Mouse (Mus musculus) megakaryocyte, embryonic 14.5 days (primary cell): ENCODE measurements at regions not wholly inside any gene's neighbourhood (a gene's known extent, or its start where the extent isn't known, plus 50 kb on each side); places are given as distances from the start of the nearest gene placed in this dataset.

Experiments
- H3K27me3 ChIP-seq: replicated peaks from 2 replicates; pipeline ENCODE3; 2012; ENCODE audit warnings: inconsistent platforms
- H3K36me3 ChIP-seq: replicated peaks from 2 replicates; pipeline ENCODE3; 2012; ENCODE audit warnings: low read length, inconsistent platforms, mixed read lengths
- H3K4me1 ChIP-seq: 2 replicates; pipeline ENCODE4 v1.6.1; 2012; ENCODE audit warnings: inconsistent platforms
- H3K4me3 ChIP-seq: replicated peaks from 2 replicates; pipeline ENCODE3; 2012; ENCODE audit warnings: moderate library complexity, mild to moderate bottlenecking, inconsistent platforms
- H3K9me3 ChIP-seq: 2 replicates; pipeline ENCODE4 v1.6.1; 2012; ENCODE audit warnings: inconsistent platforms
- FLI1 ChIP-seq: IDR thresholded peaks from 2 replicates; pipeline ENCODE4 v1.6.1; 2012; ENCODE audit warnings: low read length, inconsistent platforms, mixed read lengths
- GATA1 ChIP-seq: IDR thresholded peaks from 3 replicates; pipeline ENCODE4 v1.6.1; 2012; ENCODE audit warnings: mixed read lengths, low read length, inconsistent platforms, borderline replicate concordance

DNA sequence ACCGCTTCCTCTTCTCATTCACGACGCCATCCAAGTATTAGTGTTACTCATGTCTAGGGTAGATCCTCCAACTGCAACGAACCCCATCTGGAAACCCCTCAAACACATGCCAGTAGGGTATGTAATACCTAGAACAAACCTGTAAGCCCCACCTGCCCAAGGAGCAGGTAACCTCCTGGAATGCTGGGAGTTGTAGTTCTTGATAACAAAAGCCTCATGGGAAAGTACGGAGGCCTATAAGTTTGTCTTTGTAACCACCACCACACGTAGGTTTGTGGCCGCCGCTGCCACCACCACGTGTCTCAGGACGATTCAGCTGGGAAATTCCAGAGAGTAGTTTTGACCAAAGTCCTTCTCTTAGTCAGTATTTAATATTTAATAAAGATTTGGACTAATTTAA, 107.4 kb upstream of the Unc5b start:
- peaks cover 42% of the 10 kb centered on the region for H3K27me3 ChIP-seq
- H3K4me3 ChIP-seq = no peak overlapping the region
- TF ChIP-seq FLI1 = no peak
- no peak for TF ChIP-seq GATA1
- H3K9me3 ChIP-seq = peaks cover 5% of the 10 kb centered on the region; the same call in 1 of the 2 replicates
- H3K4me1 ChIP-seq = peaks cover 13% of the 10 kb centered on the region
- no peaks in the 10 kb centered on the region for H3K36me3 ChIP-seq

DNA sequence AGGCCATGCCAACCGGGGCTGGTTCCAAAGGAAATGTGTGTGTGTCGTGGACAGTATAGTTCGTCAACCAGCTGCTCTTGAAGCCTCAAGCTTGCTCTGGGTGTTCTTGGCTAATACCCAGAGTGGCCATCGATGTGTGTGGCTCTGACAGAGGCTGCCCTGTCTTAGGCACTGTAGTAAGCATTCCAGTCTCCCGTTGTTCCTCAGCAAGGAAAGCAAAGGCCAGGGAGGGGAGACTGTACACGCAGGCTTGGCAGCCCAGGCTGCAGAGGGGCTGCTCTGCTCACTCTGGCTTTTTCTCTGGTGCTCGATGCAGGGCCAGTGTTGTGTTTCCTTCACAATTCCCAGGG, 106.1 kb upstream of the Unc5b start:
- Histone ChIP-seq H3K4me1 (peaks cover 26% of the 10 kb centered on the region), H3K27me3 (peaks cover 44% of the 10 kb centered on the region), H3K36me3 (no peaks in the 10 kb centered on the region), H3K4me3 (no peak overlapping the region), H3K9me3 (peaks cover 5% of the 10 kb centered on the region; the same call in 1 of the 2 replicates)
- TF ChIP-seq GATA1 (no peak), FLI1 (no peak)

DNA sequence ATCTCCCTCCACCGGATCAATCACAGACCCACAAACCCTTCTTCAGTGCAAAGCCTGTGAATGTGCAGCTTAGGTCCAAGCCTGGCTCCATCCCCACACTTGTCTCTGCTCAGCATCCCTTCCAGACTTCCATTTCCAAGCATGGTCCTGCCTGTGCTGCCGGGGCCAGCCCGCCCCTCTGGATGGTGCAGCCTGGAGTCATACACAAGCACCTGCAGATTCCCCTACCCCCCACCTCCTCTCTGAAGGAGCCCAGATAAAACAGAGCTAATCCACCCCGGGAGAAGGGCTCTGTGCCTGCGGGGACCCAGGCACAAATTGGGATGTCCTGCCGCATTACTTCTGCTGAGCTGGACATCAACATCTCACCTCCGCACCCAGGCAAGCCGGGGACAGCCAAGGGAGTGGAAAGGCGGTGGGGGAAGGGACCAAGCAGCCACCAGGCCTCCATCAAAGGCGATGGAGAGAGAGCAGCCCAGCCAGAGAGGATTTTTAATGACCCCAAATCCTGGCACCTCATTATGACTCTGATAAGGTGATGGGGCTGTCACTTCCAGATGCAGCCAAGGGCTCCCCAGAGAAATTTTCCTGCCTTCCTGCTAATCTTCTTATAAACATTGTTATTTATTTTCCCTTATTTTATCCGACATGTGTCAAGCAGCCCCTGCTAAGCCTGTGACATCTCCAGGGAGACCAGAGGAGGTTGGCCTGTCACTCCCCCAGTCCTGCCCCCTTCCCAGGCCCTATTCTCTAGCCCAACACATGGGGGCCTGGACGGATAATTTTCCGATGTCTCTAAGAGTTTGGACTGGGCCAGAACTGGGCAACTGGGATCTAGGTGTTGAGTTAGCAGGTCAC, 105.5 kb upstream of the Unc5b start:
- Histone ChIP-seq H3K27me3 (peaks cover 47% of the 10 kb centered on the region), H3K4me1 (peaks cover 32% of the 10 kb centered on the region), H3K9me3 (peaks cover 5% of the 10 kb centered on the region; the same call in 1 of the 2 replicates), H3K4me3 (no peak overlapping the region), H3K36me3 (no peaks in the 10 kb centered on the region)
- TF ChIP-seq FLI1 (no peak), GATA1 (no peak)

DNA sequence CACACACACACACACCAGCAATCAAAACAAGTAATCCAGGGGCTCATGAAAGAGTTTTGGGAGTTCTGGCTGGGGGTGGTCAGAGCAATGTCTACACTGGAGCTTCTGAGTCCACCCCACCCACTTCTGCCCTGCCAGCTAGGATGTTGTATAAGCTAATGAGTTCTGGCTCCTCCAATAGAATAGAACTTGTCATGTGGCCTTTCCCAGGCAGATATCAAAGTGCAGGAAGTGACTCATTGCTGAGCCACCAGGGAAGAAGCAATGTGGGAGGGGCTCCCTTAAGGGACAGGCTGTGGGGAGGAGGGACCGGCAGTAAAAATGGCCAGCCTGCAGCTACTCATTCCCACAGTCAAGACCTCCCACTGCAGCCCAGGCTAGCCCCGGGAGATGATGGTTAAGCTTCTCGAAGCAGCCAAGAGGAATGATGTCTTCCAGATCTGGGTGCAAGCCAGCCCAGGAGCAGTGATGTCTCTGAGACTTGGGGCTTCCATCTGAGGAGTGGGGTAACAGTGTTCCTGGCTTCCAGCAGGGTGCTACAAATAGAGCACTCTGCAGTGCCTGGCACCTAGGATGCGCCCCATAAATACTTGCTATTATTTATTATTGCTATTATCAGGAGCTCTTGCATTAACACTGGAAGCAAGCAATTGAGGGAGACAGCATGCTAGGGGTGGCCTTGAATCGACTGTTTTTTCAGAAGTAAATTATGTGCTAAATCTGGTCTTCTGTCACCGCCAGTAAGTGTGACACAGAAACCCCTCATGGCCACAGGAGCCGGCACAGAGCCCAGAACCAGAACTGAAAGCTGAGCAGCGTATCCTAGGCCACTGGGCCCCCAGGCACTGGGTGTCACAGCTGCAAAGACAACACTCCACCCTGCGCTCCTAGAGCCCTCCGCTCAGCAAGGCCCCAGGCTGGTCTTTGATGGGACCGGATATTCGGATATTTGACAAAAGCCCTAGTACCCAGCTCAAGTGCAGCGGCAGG, 103.2 kb upstream of the Unc5b start:
- peaks cover 5% of the 10 kb centered on the region; the same call in 1 of the 2 replicates for H3K9me3 ChIP-seq
- H3K4me1 ChIP-seq = peaks cover 33% of the 10 kb centered on the region
- TF ChIP-seq FLI1 (no peak), GATA1 (no peak)
- H3K4me3 ChIP-seq = no peak overlapping the region
- H3K36me3 ChIP-seq = no peaks in the 10 kb centered on the region
- H3K27me3 ChIP-seq = peaks cover 56% of the 10 kb centered on the region

DNA sequence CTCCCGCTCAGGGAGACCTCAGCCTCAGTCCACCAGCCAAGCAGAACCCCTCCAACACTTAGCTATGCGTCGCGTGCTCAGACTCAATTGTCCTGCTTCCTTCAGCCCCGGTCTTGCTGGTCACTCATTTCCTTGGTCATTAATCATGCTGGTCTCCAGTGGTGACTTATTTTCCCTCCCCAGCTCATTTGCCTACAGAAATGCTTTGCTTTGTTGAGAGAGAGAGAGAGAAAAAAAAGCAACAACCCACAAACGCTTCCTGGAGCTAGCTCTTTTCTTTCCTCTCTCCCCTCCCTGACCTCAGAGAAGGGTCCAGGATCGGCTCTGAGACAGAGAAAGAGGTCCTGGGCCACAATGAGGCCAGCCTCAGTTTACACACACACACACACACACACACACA, 102.5 kb upstream of the Unc5b start:
- Histone ChIP-seq H3K27me3 (peaks cover 57% of the 10 kb centered on the region), H3K9me3 (peaks cover 5% of the 10 kb centered on the region; the same call in 1 of the 2 replicates), H3K36me3 (no peaks in the 10 kb centered on the region), H3K4me1 (peaks cover 33% of the 10 kb centered on the region), H3K4me3 (peak overlapping the region; percentile 83)
- no peak for TF ChIP-seq GATA1
- no peak for TF ChIP-seq FLI1

DNA sequence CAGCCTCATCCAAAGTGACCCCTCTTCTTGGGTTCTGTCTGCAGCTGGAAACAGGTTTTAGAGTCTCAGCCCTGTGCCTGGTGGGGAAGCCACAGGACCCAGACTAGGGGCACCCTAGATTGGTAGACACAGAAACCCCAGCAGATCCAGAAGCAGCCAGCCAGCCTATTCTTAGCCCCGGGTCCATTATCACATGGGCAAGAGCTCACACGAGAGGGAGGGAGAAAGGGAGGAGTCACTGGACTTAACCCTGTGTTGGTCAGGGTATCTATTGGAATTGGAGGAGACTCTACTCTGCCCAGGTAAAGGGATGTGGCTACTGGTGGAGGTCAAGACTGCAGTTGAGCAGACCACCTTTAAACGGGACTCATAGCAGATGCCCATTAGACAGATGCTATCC, 101.5 kb upstream of the Unc5b start:
- H3K4me1 ChIP-seq = peaks cover 30% of the 10 kb centered on the region
- no peaks in the 10 kb centered on the region for H3K36me3 ChIP-seq
- H3K4me3 ChIP-seq = peak overlapping the region; percentile 7
- H3K9me3 ChIP-seq = peaks cover 5% of the 10 kb centered on the region; the same call in 1 of the 2 replicates
- H3K27me3 ChIP-seq = peaks cover 55% of the 10 kb centered on the region
- no peak for TF ChIP-seq FLI1
- TF ChIP-seq GATA1 = no peak

DNA sequence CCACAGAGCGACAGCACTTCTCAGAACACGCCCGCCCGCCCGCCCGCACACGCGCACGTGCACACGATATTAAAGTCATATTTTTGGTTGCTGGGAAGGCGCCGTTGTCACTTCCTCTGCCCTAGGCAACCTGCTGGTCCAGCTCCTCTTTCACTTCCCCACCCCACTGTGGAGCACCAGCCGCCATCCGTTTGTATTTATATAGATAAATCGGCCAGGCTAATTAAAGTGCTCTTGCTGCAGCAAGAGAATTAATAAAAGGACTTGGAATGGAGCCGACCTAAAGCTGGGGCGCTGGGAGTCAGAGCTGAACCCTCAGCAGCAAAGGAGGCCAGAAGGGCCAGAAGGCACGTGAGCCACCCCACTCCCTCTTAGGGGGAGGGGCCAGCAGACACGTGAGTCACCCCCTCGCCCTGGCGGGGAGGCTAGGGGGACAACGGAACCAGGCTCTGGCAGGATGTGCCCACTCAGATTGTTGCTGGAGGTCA, 100.6 kb upstream of the Unc5b start:
- H3K4me1 ChIP-seq = peaks cover 30% of the 10 kb centered on the region
- H3K4me3 ChIP-seq = peak overlapping the region; percentile 75
- peaks cover 5% of the 10 kb centered on the region; the same call in 1 of the 2 replicates for H3K9me3 ChIP-seq
- TF ChIP-seq FLI1 = no peak
- TF ChIP-seq GATA1 = no peak
- no peaks in the 10 kb centered on the region for H3K36me3 ChIP-seq
- peaks cover 50% of the 10 kb centered on the region for H3K27me3 ChIP-seq

DNA sequence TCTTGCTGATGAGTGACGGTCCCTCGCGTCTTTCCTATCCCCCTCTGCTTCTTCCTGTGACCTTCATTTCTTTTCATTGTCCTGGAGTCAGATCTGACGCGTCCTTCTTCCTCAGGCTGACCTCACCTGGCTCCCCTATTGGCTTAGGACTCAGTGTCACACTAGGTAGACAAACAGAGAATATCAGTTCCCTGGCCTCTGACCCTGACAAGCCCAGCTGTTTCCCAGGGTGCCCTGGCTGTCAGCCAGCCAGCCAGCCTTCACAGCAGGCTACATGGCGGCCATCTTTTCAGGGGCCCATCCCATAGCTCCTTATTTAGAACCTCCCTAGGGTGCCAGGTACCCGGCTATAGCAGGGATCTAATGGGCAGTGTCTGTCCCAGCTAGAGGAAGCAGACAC, 97.3 kb upstream of the Unc5b start:
- H3K27me3 ChIP-seq = peaks cover 41% of the 10 kb centered on the region
- no peak for TF ChIP-seq GATA1
- TF ChIP-seq FLI1 = no peak
- no peak overlapping the region for H3K4me3 ChIP-seq
- H3K36me3 ChIP-seq = no peaks in the 10 kb centered on the region
- no peaks in the 10 kb centered on the region for H3K9me3 ChIP-seq
- peaks cover 18% of the 10 kb centered on the region for H3K4me1 ChIP-seq

DNA sequence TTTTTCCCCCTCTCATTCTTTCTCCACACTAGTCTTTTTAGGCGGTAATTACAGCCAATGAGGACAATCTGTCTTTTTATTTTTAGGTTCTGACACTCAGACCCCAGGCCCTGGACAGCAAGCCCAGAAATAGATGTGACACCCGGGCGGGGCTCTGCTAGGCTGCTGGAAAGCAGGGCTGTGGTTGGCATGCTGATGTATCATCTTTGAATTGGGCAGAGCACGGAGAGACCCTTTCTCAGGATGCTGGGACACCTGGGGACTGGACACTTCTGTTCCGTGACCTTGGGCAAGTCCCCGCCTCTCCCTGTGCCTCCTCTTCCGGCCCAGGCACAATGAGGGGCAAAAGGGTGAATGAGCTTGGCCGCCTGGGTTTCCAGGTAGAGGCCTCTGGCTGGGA, 96.8 kb upstream of the Unc5b start:
- Histone ChIP-seq H3K4me1 (peaks cover 14% of the 10 kb centered on the region), H3K4me3 (no peak overlapping the region), H3K36me3 (no peaks in the 10 kb centered on the region), H3K27me3 (peaks cover 46% of the 10 kb centered on the region), H3K9me3 (no peaks in the 10 kb centered on the region)
- TF ChIP-seq GATA1 = no peak
- no peak for TF ChIP-seq FLI1

DNA sequence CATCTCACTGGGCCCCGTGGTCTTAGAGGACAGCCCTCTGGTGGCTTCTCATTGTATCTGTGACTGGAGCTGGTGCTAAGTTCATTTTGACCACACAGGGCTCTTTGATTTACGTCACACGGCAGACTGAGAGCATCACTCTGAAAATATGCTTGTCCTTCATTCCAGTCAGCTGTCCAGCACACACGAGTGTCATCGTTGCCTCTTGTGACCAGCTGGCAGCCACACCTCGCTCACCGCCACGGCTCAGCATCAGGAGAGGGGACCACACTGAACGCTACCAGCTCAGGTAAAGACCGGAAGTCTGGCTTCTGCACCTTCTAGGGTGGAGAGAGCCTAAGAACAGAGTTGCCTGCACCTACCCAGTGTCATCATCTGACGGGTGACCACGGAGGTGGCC, 95.3 kb upstream of the Unc5b start:
- TF ChIP-seq GATA1 (no peak), FLI1 (no peak)
- Histone ChIP-seq H3K4me1 (no peaks in the 10 kb centered on the region; the same call in 1 of the 2 replicates), H3K9me3 (no peaks in the 10 kb centered on the region)

More for the DNA sequence above, 95.3 kb upstream of the Unc5b start:
- H3K27me3 ChIP-seq = peaks cover 46% of the 10 kb centered on the region
- H3K4me3 ChIP-seq = no peak overlapping the region
- H3K36me3 ChIP-seq = no peaks in the 10 kb centered on the region
